ENCODE assay signal across 7 mouse cellular contexts in the genomic region with DNA sequence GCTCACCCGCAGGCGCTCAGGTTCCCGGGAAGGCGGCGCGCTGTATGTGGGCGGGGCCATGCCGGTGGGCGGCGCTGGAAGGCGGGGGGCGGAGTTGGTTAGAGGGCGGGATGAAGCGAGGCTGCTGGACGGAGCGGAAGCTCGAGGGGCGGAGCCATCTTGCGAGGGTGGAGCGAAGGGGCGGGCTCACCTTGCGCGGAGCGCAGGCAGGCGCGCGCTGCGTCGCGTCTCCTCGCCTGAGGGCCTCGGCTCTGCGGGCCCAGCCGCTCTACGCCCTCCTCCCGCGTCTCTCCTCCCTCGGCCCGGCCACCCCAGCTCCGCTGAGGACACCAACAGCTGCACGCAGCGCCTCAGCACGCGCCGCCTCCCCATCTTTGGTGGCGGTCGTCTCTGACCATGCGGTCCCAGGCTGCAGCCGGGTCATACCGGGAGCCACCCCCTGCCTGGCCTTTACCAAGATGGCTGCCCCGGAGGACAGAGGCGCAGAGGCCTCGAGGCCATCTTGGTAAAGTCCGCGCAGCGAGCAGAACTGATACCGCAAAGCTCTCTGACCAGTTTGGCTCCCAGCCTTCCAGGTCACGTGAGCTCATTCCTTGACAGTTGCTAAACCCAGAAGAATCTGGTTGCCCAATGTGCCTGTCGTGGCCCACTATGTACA. TPM values are rescaled to one million over a fixed set of nuclear protein-coding genes. Genes with fewer than 3 reads are reported as not detected.
DNase-seq lines count a peak whose midpoint lies in the region; ATAC-seq lines count a peak whose summit lies in the region.

Gene Napepld, minus strand, starts transcription at position 46 of the 658 bp plus-strand sequence.

- no peaks in the 10 kb centered on the region for H3K4me1 ChIP-seq in embryonic facial prominence, embryonic 11.5 days (ENCODE audit: control insufficient read depth, insufficient read depth, low read length)
- no peaks in the 10 kb centered on the region for H3K4me1 ChIP-seq in limb, embryonic 10.5 days
- peaks cover 11% of the 10 kb centered on the region; the same call in 1 of the 2 replicates for H3K4me1 ChIP-seq in midbrain, embryonic 13.5 days (replicated peaks)

- H3K36me3 ChIP-seq in embryonic facial prominence, embryonic 11.5 days (replicated peaks; ENCODE audit: control insufficient read depth, insufficient read depth, low read depth, low read length): no peaks in the 10 kb centered on the region
- no peaks in the 10 kb centered on the region for H3K36me3 ChIP-seq in limb, embryonic 10.5 days
- H3K36me3 ChIP-seq in midbrain, embryonic 13.5 days: no peaks in the 10 kb centered on the region

- H3K4me2 ChIP-seq in embryonic facial prominence, embryonic 11.5 days (ENCODE audit: low read depth, low read length): peak within 1 kb of the TSS; percentile 67
- H3K4me2 ChIP-seq in midbrain, embryonic 13.5 days (replicated peaks): peak within 1 kb of the TSS; percentile 61

- peak; percentile 99 for DNase-seq in adrenal gland, postnatal 14 days
- DNase-seq in embryonic facial prominence, embryonic 11.5 days (ENCODE audit: low spot score): peak; percentile 98
- DNase-seq in kidney, adult 11 months: peak; percentile 98
- peak; percentile 99 for DNase-seq in limb, embryonic 10.5 days (ENCODE audit: low spot score)
- DNase-seq in spleen, adult 12 weeks (ENCODE audit: low spot score): peak; percentile 100

- H3K9me3 ChIP-seq in embryonic facial prominence, embryonic 11.5 days (replicated peaks; ENCODE audit: control insufficient read depth, low read length): no peaks in the 10 kb centered on the region
- no peaks in the 10 kb centered on the region for H3K9me3 ChIP-seq in limb, embryonic 10.5 days (replicated peaks)
- H3K9me3 ChIP-seq in midbrain, embryonic 13.5 days: no peaks in the 10 kb centered on the region

- H3K4me3 ChIP-seq in embryonic facial prominence, embryonic 11.5 days (ENCODE audit: low read depth, low read length): peak within 1 kb of the TSS; percentile 68
- peak within 1 kb of the TSS; percentile 82 for H3K4me3 ChIP-seq in limb, embryonic 10.5 days
- H3K4me3 ChIP-seq in midbrain, embryonic 13.5 days (replicated peaks): peak within 1 kb of the TSS; percentile 67

- WGBS in embryonic facial prominence, embryonic 11.5 days: under 1% methylated on average over 43 of the region's 59 CpGs
- WGBS in limb, embryonic 10.5 days: under 1% methylated on average over 59 of the region's 59 CpGs
- under 1% methylated on average over 49 of the region's 59 CpGs for WGBS in midbrain, embryonic 13.5 days

- H3K27ac ChIP-seq in embryonic facial prominence, embryonic 11.5 days (replicated peaks; ENCODE audit: low read depth, low read length): peak within 1 kb of the TSS; percentile 90
- peak within 1 kb of the TSS; percentile 99 for H3K27ac ChIP-seq in limb, embryonic 10.5 days
- H3K27ac ChIP-seq in midbrain, embryonic 13.5 days: peak within 1 kb of the TSS; percentile 98

- H3K27me3 ChIP-seq in embryonic facial prominence, embryonic 11.5 days (ENCODE audit: control insufficient read depth, insufficient read depth, low read length): no peaks in the 10 kb centered on the region
- no peaks in the 10 kb centered on the region for H3K27me3 ChIP-seq in limb, embryonic 10.5 days (ENCODE audit: low read depth, poor library complexity, severe bottlenecking)
- H3K27me3 ChIP-seq in midbrain, embryonic 13.5 days: no peaks in the 10 kb centered on the region

- peak within 1 kb of the TSS; percentile 92 for H3K9ac ChIP-seq in embryonic facial prominence, embryonic 11.5 days (replicated peaks; ENCODE audit: low read length)
- H3K9ac ChIP-seq in midbrain, embryonic 13.5 days (replicated peaks): peak within 1 kb of the TSS; percentile 83

- peak; percentile 99 for ATAC-seq in embryonic facial prominence, embryonic 11.5 days (replicated peaks; ENCODE audit: insufficient number of reproducible peaks, low FRiP score, low TSS enrichment, low read depth)
- ATAC-seq in granulocyte monocyte progenitor cell, adult 5-6 weeks (replicated peaks; ENCODE audit: poor library complexity, severe bottlenecking): peak; percentile 86
- peak; percentile 99 for ATAC-seq in midbrain, embryonic 13.5 days

RNA-seq across cellular contexts. Expression of gene Napepld, which starts in this region (rescaled TPM):
- 16.9 and 17.4 TPM in 2 replicates for total RNA-seq in adrenal gland, postnatal 14 days (2021)
- 4.9 and 5.5 TPM in 2 replicates for polyA plus RNA-seq in embryonic facial prominence, embryonic 11.5 days (2014; fragmentation: Nextera tagmentation; extraction: Ambion mirVana)
- 5.7 and 7.2 TPM in 2 replicates for total RNA-seq in granulocyte monocyte progenitor cell, adult 5-6 weeks (2014; fragmentation: Nextera tagmentation)
- 2.8 and 4.1 TPM in 2 replicates for total RNA-seq in granulocyte monocyte progenitor cell, adult 5-6 weeks (2017)
- 2.8 TPM in 2 replicates for polyA plus RNA-seq in limb, embryonic 10.5 days (2016; fragmentation: Nextera tagmentation; extraction: Ambion mirVana)
- polyA plus RNA-seq in midbrain, embryonic 13.5 days (2015; fragmentation: Nextera tagmentation; extraction: Ambion mirVana): 4.7 and 5.4 TPM in 2 replicates

Comparison
In these comparisons a context has a peak if more than half of its experiments do, and no peak if none do; other contexts are left out.
1. Peak in every context shown above with its lines: DNase-seq, ATAC-seq, H3K4me3 ChIP-seq and H3K27ac ChIP-seq.